ENCODE assay signal across 23 mouse cellular contexts in the genomic region with DNA sequence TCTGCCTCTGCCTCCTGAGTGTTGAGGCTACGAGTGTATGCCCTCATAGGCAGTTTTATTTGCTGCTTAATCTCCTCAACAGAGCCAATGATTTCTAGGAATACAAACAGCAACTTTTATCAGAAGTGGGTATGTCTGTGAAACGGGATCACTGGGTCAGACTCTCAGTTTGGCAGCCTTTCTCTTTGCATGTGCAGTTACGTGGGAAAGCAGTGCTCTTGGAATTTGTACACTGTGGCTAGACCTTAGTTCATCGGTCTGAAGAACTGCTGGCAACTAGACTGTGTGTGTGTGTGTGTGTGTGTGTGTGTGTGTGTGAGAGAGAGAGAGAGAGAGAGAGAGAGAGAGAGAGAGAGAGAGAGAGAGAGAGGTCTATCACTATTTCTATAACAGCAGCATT.
"Had no signal": no experiment of that assay in that cellular context is flagged by ENCODE, and none has a peak within 500 bp of the region (broad histone marks: within the 10 kb centered on the region; RNA-seq: fewer than 3 reads in every experiment).

No protein-coding gene starts in this region.

- H3K27me3 ChIP-seq: kidney, embryonic 15.5 days; limb, embryonic 13.5 days; midbrain, embryonic 12.5 days; midbrain, embryonic 15.5 days; neural tube, embryonic 12.5 days; neural tube, embryonic 15.5 days had no signal

- H3K36me3 ChIP-seq: midbrain, embryonic 15.5 days; neural tube, embryonic 15.5 days had no signal

- H3K4me3 ChIP-seq: kidney, embryonic 15.5 days; layer of hippocampus, adult 2 months; limb, embryonic 10.5 days; limb, embryonic 13.5 days; midbrain, embryonic 12.5 days; midbrain, embryonic 15.5 days; neural tube, embryonic 12.5 days; neural tube, embryonic 15.5 days had no signal

- H3K9me3 ChIP-seq: kidney, embryonic 15.5 days; limb, embryonic 10.5 days; limb, embryonic 13.5 days; midbrain, embryonic 12.5 days; midbrain, embryonic 15.5 days; neural tube, embryonic 12.5 days; neural tube, embryonic 15.5 days had no signal

- H3K9ac ChIP-seq: kidney, embryonic 15.5 days; limb, embryonic 13.5 days; liver, embryonic 14.5 days; liver, postnatal 0 days; lung, embryonic 14.5 days; midbrain, embryonic 12.5 days; midbrain, embryonic 15.5 days; neural tube, embryonic 12.5 days; neural tube, embryonic 15.5 days had no signal

- H3K4me2 ChIP-seq: kidney, embryonic 15.5 days; limb, embryonic 13.5 days; lung, embryonic 14.5 days; midbrain, embryonic 12.5 days; midbrain, embryonic 15.5 days; neural tube, embryonic 12.5 days; neural tube, embryonic 15.5 days had no signal

- DNase-seq: kidney, postnatal 14 days; layer of hippocampus, adult 9-11 months; liver; liver, postnatal 0 days; lung, embryonic 14.5 days; right cerebral cortex, adult 18-20 months; right cerebral cortex, postnatal 14 days; right cerebral cortex, postnatal 4 days; thymus, adult 2 months; thymus, postnatal 14 days; thymus, postnatal 4 days had no signal

- H3K27ac ChIP-seq: kidney, embryonic 15.5 days; layer of hippocampus, adult 2 months; limb, embryonic 10.5 days; limb, embryonic 13.5 days; liver, embryonic 14.5 days; macrophage; midbrain, embryonic 12.5 days; midbrain, embryonic 15.5 days; neural tube, embryonic 12.5 days; neural tube, embryonic 15.5 days; stomach, postnatal 0 days had no signal

- ATAC-seq: liver, postnatal 0 days; lung, postnatal 0 days; midbrain, embryonic 15.5 days had no signal
